Mouse (Mus musculus) heart, postnatal 10 days (tissue): ENCODE measurements around the gene Naa40. TPM values are rescaled to one million over a fixed set of nuclear protein-coding genes. Genes with fewer than 3 reads are reported as not detected.

Source experiments
- DNase-seq, 2 experiments: peaks; one replicate each; pipeline ENCODE4 v3.0.0; 2021
- intact Hi-C: fragments of 180-260 bp; cut with DNase I; formaldehyde crosslinking; loops from one replicate; pipeline ENCODE4 v1.15.1; 2025
- total RNA-seq, 2 experiments: library from RNA; stranded (reverse); gene quantifications; 2 replicates each; pipeline ENCODE4 v1.2.3; 2021

The Naa40 gene
- total RNA-seq, 2 experiments from 2014 or later, result 25.5 to 28.7 TPM

- intact Hi-C loops, result loop anchor here (2.0 kb wide), 1 partner anchor 152 kb away; no protein-coding TSS in a partner anchor
- DNase-seq, result peak; percentile 33 to 49
Observed at GRCm38 (mm10) chr19:7266421-7266831, 25.4 kb upstream of the Naa40 start.

- intact Hi-C loops, result loop anchor here (2.0 kb wide), 2 partner anchors 75 to 153 kb away; partner anchors contain the start of gene Mark2
- DNase-seq, result peak; percentile 40 to 59
Observed at GRCm38 (mm10) chr19:7265478-7266191, 24.7 kb upstream of the Naa40 start.

GRCm38 (mm10) chr19:7264766-7265331, 23.9 kb upstream of the Naa40 start:
- peak; percentile 83 to 87 for DNase-seq
- intact Hi-C loops, result loop anchor here (2.0 kb wide), 1 partner anchor 76 kb away; the partner anchor contains the start of gene Mark2

- intact Hi-C loops, result loop anchor here (2.0 kb wide), 1 partner anchor 77 kb away; the partner anchor contains the start of gene Mark2
- DNase-seq, result peak; percentile 83 to 91
Observed at GRCm38 (mm10) chr19:7264088-7264765, 23.2 kb upstream of the Naa40 start.

GRCm38 (mm10) chr19:7262592-7262991, 21.6 kb upstream of the Naa40 start:
- DNase-seq, result no peak
- intact Hi-C loops, result no loop called here

- intact Hi-C loops, result no loop called here
- DNase-seq, result no peak
Observed at GRCm38 (mm10) chr19:7261964-7262363, 21.0 kb upstream of the Naa40 start.

GRCm38 (mm10) chr19:7261476-7261875, 20.5 kb upstream of the Naa40 start:
- intact Hi-C loops, result no loop called here
- no peak for DNase-seq

- DNase-seq, result no peak
- intact Hi-C loops, result no loop called here
Observed at GRCm38 (mm10) chr19:7257881-7258280, 16.9 kb upstream of the Naa40 start.

GRCm38 (mm10) chr19:7246021-7246420, 5.0 kb upstream of the Naa40 start:
- no peak for DNase-seq
- intact Hi-C loops, result no loop called here

GRCm38 (mm10) chr19:7240291-7240690, 692 bp downstream of the Naa40 start:
- peak in 1 of 2 experiments; percentile 37 for DNase-seq
- intact Hi-C loops, result no loop called here

- DNase-seq, result no peak
- intact Hi-C loops, result no loop called here
Observed at GRCm38 (mm10) chr19:7239574-7239973, 1.4 kb downstream of the Naa40 start.

GRCm38 (mm10) chr19:7236742-7237141, 4.2 kb downstream of the Naa40 start:
- DNase-seq, result no peak
- intact Hi-C loops, result no loop called here

GRCm38 (mm10) chr19:7236011-7236410, 5.0 kb downstream of the Naa40 start:
- no peak for DNase-seq
- intact Hi-C loops, result no loop called here

GRCm38 (mm10) chr19:7235461-7235860, 5.5 kb downstream of the Naa40 start:
- intact Hi-C loops, result loop anchor here (2.0 kb wide), 2 partner anchors 109 to 187 kb away; no protein-coding TSS in a partner anchor
- DNase-seq, result no peak

- peak; percentile 87 to 91 for DNase-seq
- intact Hi-C loops, result loop anchor here (1.0 to 2.0 kb wide), 3 partner anchors 110 to 202 kb away; no protein-coding TSS in a partner anchor
Observed at GRCm38 (mm10) chr19:7234537-7235221, 6.3 kb downstream of the Naa40 start.

GRCm38 (mm10) chr19:7226511-7226914, 14.5 kb downstream of the Naa40 start:
- DNase-seq, result no peak
- intact Hi-C loops, result no loop called here

- no peak for DNase-seq
- intact Hi-C loops, result no loop called here
Observed at GRCm38 (mm10) chr19:7225096-7225690, 15.8 kb downstream of the Naa40 start.

- intact Hi-C loops, result no loop called here
- DNase-seq, result no peak
Observed at GRCm38 (mm10) chr19:7224253-7224652, 16.7 kb downstream of the Naa40 start.

- peak; percentile 29 to 36 for DNase-seq
Observed at GRCm38 (mm10) chr19:7223488-7223887, 17.5 kb downstream of the Naa40 start.

GRCm38 (mm10) chr19:7222196-7222595, 18.8 kb downstream of the Naa40 start:
- DNase-seq, result no peak
- intact Hi-C loops, result no loop called here

More at GRCm38 (mm10) chr19:7223488-7223887, 17.5 kb downstream of the Naa40 start:
- intact Hi-C loops, result no loop called here
